Mouse (Mus musculus): Measurements from ENCODE around the gene AI837181. TPM values are rescaled to one million over a fixed set of nuclear protein-coding genes. Genes with fewer than 3 reads are reported as not detected.

The AI837181 gene
- polyA plus RNA-seq, 1 experiment from 2014 or later, result 24.0 TPM

DNA sequence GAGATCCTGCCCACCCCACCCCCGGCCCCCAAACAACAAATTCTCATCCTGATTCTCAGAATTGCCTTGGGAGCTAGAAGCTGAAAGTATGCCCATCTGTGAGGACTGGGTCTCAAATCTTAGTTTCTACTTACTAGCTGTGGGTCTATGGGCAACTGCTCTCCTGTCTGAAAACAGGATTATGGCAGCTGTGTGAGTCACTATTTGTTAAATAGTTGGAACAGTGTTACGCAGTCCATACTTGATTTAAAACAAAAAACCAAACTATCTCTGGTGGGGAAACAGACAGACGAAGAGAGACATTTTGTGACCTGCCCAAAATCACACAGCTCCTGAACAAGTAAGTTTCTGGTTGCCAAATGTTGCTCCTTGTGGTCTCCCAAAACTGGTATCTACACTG, 24.7 kb downstream of the AI837181 start:
- Histone ChIP-seq H3K27me3 (replicated peaks) (peaks cover 71% of the 10 kb centered on the region), H3K4me1 (peaks cover 23% of the 10 kb centered on the region), H3K4me3 (no peak overlapping the region), H3K27ac (no peak overlapping the region), H3K36me3 (peaks cover 11% of the 10 kb centered on the region), H3K9me3 (replicated peaks) (no peaks in the 10 kb centered on the region), H3K9ac (no peak overlapping the region), H3K4me2 (no peak overlapping the region)
- ATAC-seq, result no peak
- 59% methylated on average over 3 of the region's 3 CpGs for WGBS (ENCODE audit: insufficient replicate concordance)

DNA sequence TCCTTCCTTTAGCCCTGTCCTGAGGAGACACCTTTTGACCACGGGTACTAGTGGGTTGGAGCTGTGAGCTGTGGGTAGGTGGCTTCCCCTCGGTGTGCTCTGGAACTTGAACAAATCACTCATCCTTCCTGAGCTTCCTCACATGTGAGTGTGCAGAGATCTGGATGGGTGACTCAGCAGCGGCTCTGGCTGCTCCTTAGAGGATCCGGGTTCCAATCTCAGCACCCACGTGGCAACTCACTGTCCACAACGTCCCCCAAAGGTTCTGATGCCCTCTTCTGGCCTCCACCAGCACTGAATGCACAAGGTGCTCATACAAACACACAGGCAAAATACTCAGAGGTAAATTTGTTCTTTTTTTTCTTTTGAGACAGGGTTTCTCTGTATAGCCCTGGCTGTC, 26.8 kb downstream of the AI837181 start:
- H3K36me3 ChIP-seq, result peaks cover 19% of the 10 kb centered on the region
- H3K9ac ChIP-seq, result no peak overlapping the region
- no peak overlapping the region for H3K27ac ChIP-seq
- ATAC-seq, result no peak
- no peak overlapping the region for H3K4me3 ChIP-seq
- peaks cover 50% of the 10 kb centered on the region for H3K27me3 ChIP-seq (replicated peaks)
- H3K4me2 ChIP-seq, result no peak overlapping the region
- 55% methylated on average over 6 of the region's 6 CpGs for WGBS (ENCODE audit: insufficient replicate concordance)
- H3K4me1 ChIP-seq, result peaks cover 43% of the 10 kb centered on the region
- no peaks in the 10 kb centered on the region for H3K9me3 ChIP-seq (replicated peaks)

- Histone ChIP-seq H3K9me3 (replicated peaks) (no peaks in the 10 kb centered on the region), H3K9ac (no peak overlapping the region), H3K4me2 (peak overlapping the region; percentile 87), H3K27ac (no peak overlapping the region), H3K4me1 (peaks cover 39% of the 10 kb centered on the region), H3K27me3 (replicated peaks) (peaks cover 22% of the 10 kb centered on the region), H3K4me3 (no peak overlapping the region), H3K36me3 (peaks cover 19% of the 10 kb centered on the region)
- 70% methylated on average over 12 of the region's 12 CpGs for WGBS (ENCODE audit: insufficient replicate concordance)
- ATAC-seq, result no peak
These were observed 30.1 kb downstream of the AI837181 start for GRCm38 (mm10) chr19:5455037-5455436.

- Histone ChIP-seq H3K27me3 (replicated peaks) (peaks cover 17% of the 10 kb centered on the region), H3K9ac (peak overlapping the region; percentile 73; the same call in 1 of the 2 replicates), H3K36me3 (peaks cover 19% of the 10 kb centered on the region), H3K9me3 (replicated peaks) (no peaks in the 10 kb centered on the region), H3K4me2 (peak overlapping the region; percentile 87), H3K27ac (no peak overlapping the region), H3K4me1 (peaks cover 42% of the 10 kb centered on the region), H3K4me3 (peak overlapping the region; percentile 69)
- no peak for ATAC-seq
- 68% methylated on average over 8 of the region's 8 CpGs for WGBS (ENCODE audit: insufficient replicate concordance)
These were observed 30.6 kb downstream of the AI837181 start for GRCm38 (mm10) chr19:5455568-5455967.

DNA sequence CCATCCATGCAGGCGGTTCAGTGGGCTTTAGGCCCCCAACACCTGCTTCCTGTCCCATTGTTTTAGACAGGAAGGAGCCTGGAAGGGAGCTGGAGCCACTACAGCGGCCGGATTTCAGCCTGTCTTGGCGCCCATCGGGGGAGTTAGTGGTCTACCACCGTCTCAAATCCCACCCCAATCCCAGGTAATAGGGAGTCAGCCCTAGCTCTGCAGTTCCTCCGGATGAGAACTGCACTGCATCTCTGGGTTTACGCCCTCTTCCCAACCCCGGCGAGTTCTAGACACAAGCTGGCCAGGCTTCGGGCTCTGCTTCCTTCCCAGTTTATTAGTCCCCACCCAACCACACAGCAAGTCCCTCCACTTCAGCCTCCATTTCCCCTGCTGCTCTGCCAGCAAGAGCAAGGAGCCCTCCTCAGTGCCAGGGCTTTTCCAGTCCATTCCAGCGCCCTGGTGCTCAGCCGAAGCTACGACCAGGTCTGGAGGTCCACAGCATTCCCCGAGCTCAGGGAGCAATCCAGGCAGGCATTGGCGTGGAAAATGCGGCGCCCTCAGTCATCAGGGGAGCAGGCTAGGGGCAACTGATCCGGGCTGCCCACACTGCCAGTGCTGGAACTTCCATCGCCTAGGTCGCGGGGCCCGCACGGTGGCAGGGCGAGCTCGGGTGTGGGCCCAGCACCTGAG, 31.4 kb downstream of the AI837181 start:
- no peak for ATAC-seq
- H3K27ac ChIP-seq, result peak overlapping the region; percentile 54

GRCm38 (mm10) chr19:5456922-5457745, 32.2 kb downstream of the AI837181 start:
- Histone ChIP-seq H3K9ac (peak overlapping the region; percentile 73), H3K27me3 (replicated peaks) (0 out of 2 replicates have a peak, but pooled peaks cover 5% of the 10 kb centered on the region), H3K36me3 (peaks cover 19% of the 10 kb centered on the region), H3K9me3 (replicated peaks) (no peaks in the 10 kb centered on the region), H3K4me3 (peak overlapping the region; percentile 69), H3K4me1 (peaks cover 51% of the 10 kb centered on the region), H3K4me2 (peak overlapping the region; percentile 87), H3K27ac (peak overlapping the region; percentile 61)
- WGBS (ENCODE audit: insufficient replicate concordance), result 1% methylated on average over 70 of the region's 70 CpGs
- ATAC-seq, result peak; percentile 88

More for the DNA sequence above, 31.4 kb downstream of the AI837181 start:
- H3K4me2 ChIP-seq, result peak overlapping the region; percentile 87
- H3K36me3 ChIP-seq, result peaks cover 19% of the 10 kb centered on the region
- H3K9me3 ChIP-seq (replicated peaks), result no peaks in the 10 kb centered on the region
- H3K27me3 ChIP-seq (replicated peaks), result peaks cover 9% of the 10 kb centered on the region
- WGBS (ENCODE audit: insufficient replicate concordance), result 5% methylated on average over 26 of the region's 26 CpGs
- peak overlapping the region; percentile 69 for H3K4me3 ChIP-seq
- peaks cover 48% of the 10 kb centered on the region for H3K4me1 ChIP-seq
- peak overlapping the region; percentile 73 for H3K9ac ChIP-seq

DNA sequence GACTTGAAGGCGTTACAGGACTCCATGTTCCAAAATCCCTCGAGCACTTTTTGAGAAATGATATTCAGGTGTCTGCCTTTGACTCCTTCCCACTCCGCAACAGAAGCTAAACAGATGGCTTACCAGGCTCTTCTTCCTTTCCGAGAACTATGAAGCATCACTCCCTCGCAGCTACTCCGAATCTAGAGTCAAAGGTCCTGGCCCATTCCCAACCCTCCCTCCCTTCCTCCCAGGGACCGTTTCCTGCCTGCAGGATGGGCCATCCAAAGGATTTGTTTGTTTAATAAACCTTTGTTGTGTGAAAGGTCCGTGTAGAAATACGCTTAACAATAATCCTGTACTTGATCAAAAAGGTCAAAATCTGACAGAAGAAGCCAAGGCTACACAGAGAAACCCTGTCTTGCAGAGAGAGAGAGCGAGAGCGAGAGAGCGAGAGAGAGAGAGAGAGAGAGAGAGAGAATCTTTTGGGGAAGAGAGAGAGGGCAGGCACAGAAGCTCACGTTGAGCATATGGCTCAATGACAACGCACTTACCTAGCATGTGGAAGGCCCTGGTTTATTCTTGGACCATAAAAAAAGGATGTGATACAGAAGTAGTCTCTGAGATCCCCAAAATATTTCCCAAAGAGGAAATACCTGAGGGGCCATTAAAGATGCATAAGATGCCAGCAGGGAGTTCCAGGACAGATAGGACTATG, 33.0 kb downstream of the AI837181 start, which contains the start of gene Ccdc85b:
Gene Ccdc85b (minus strand): TSS at position 149 of the 697 bp plus-strand sequence.
- Histone ChIP-seq H3K36me3 (peaks cover 25% of the 10 kb centered on the region), H3K27me3 (replicated peaks) (0 out of 2 replicates have a peak, but pooled peaks cover 5% of the 10 kb centered on the region), H3K4me1 (peaks cover 51% of the 10 kb centered on the region), H3K27ac (peak within 1 kb of the TSS; percentile 61), H3K9me3 (replicated peaks) (no peaks in the 10 kb centered on the region), H3K4me3 (peak within 1 kb of the TSS; percentile 69), H3K4me2 (peak within 1 kb of the TSS; percentile 87), H3K9ac (peak within 1 kb of the TSS; percentile 73)
- peak; percentile 7; the same call in 1 of the 2 replicates for ATAC-seq
- WGBS (ENCODE audit: insufficient replicate concordance), result 20% methylated on average over 14 of the region's 14 CpGs

DNA sequence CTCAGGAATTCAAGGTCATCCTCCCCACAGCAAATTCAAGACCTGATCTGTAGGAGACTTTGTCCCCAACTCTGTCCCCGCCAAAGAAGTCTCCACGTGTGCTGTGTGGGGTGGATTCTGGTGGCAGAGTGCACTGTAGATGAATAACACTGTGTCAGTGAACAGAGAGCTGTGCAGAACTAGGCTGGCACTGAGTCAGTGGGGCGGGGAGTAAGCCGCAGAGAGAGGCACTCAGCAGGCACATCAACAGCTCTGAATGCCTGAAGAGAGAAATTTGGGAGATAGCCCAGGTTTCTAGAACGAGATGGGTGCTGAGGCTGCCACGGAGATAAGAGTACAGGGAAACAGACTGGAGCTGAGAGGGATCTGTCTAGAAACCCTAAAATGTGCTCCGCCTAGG, 34.1 kb downstream of the AI837181 start:
- 54% methylated on average over 7 of the region's 7 CpGs for WGBS (ENCODE audit: insufficient replicate concordance)
- Histone ChIP-seq H3K4me3 (no peak overlapping the region), H3K27me3 (replicated peaks) (0 out of 2 replicates have a peak, but pooled peaks cover 5% of the 10 kb centered on the region), H3K4me2 (no peak overlapping the region), H3K27ac (no peak overlapping the region), H3K4me1 (peaks cover 51% of the 10 kb centered on the region), H3K36me3 (peaks cover 32% of the 10 kb centered on the region), H3K9ac (no peak overlapping the region), H3K9me3 (replicated peaks) (no peaks in the 10 kb centered on the region)
- no peak for ATAC-seq

GRCm38 (mm10) chr19:5459896-5460295, 35.0 kb downstream of the AI837181 start:
- no peaks in the 10 kb centered on the region for H3K9me3 ChIP-seq (replicated peaks)
- H3K4me3 ChIP-seq, result peak overlapping the region; percentile 81
- H3K4me2 ChIP-seq, result peak overlapping the region; percentile 90
- peaks cover 32% of the 10 kb centered on the region for H3K36me3 ChIP-seq
- H3K9ac ChIP-seq, result peak overlapping the region; percentile 82
- H3K4me1 ChIP-seq, result peaks cover 49% of the 10 kb centered on the region
- 26% methylated on average over 3 of the region's 3 CpGs for WGBS (ENCODE audit: insufficient replicate concordance)
- 0 out of 2 replicates have a peak, but pooled peaks cover 5% of the 10 kb centered on the region for H3K27me3 ChIP-seq (replicated peaks)
- no peak for ATAC-seq
- H3K27ac ChIP-seq, result peak overlapping the region; percentile 68; the same call in 1 of the 2 replicates

- Histone ChIP-seq H3K27me3 (replicated peaks) (0 out of 2 replicates have a peak, but pooled peaks cover 5% of the 10 kb centered on the region), H3K9me3 (replicated peaks) (no peaks in the 10 kb centered on the region), H3K4me3 (peak within 1 kb of the TSS; percentile 81), H3K9ac (peak within 1 kb of the TSS; percentile 82), H3K27ac (peak within 1 kb of the TSS; percentile 68), H3K4me1 (peaks cover 43% of the 10 kb centered on the region), H3K4me2 (peak within 1 kb of the TSS; percentile 90), H3K36me3 (peaks cover 34% of the 10 kb centered on the region)
- WGBS (ENCODE audit: insufficient replicate concordance), result under 1% methylated on average over 32 of the region's 32 CpGs
- peak; percentile 66 for ATAC-seq
These were observed 35.5 kb downstream of the AI837181 start, which contains the start of gene Fibp for GRCm38 (mm10) chr19:5460465-5460911. Gene Fibp (plus strand): TSS chr19:5460615.

DNA sequence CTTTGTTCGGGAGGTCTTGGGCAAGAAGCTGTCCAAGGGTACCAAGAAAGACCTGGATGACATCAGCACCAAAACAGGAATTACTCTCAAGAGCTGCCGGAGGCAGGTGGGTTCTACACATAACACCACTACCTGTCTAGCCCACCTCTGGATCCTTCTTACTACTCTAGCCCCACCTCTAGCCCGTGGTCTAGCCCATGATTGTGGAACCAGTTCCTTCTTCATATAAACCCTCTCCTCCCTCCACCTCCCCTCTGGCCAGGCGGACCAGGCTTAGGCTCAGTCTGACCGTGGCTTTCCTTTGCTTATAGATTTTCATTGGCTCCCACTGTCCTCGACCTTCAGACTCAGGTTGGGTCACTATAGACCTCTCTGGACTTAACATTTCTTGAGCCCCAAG, 36.5 kb downstream of the AI837181 start:
- Histone ChIP-seq H3K4me1 (peaks cover 34% of the 10 kb centered on the region), H3K9ac (peak overlapping the region; percentile 82; the same call in 1 of the 2 replicates), H3K4me3 (peak overlapping the region; percentile 81), H3K4me2 (peak overlapping the region; percentile 90), H3K27ac (0 out of 2 replicates have a peak overlapping the region, but pooled peaks have one; percentile 2), H3K27me3 (replicated peaks) (0 out of 2 replicates have a peak, but pooled peaks cover 5% of the 10 kb centered on the region), H3K36me3 (peaks cover 41% of the 10 kb centered on the region), H3K9me3 (replicated peaks) (no peaks in the 10 kb centered on the region)
- WGBS (ENCODE audit: insufficient replicate concordance), result 74% methylated on average over 6 of the region's 6 CpGs
- ATAC-seq, result no peak
